ENCODE assay signal across 14 mouse cellular contexts in the genomic region with DNA sequence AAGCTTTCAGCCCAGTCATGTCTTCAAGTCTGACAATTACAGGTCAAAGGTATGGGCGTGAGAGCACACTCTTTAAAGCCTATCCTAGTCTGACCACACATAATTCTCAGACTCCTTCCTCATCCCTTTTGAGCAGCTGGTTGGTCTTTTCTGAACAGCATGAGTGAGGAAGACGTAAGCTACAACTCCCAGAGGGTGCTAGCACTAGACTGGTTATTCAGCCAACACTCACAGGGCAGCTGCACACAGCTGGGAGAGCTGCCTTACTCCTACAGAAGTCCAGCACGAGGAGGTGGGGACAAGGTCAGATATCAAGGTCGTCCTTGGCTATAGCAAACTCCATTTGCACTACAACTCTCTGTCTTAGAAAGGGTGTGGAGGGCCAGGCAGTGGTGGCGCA. TPM values are rescaled to one million over a fixed set of nuclear protein-coding genes. Genes with fewer than 3 reads are reported as not detected.
A peak's percentile ranks its signal among the peaks of the same experiment; 100 is the strongest.
DNase-seq lines count a peak whose midpoint lies in the region; ATAC-seq and TF ChIP-seq lines count a peak whose summit lies in the region.
"Had no signal": no experiment of that assay in that cellular context is flagged by ENCODE, and none has a peak within 500 bp of the region (broad histone marks: within the 10 kb centered on the region; RNA-seq: fewer than 3 reads in every experiment).

No protein-coding gene starts in this region.

- ATAC-seq in heart, embryonic 11.5 days (replicated peaks; ENCODE audit: insufficient number of reproducible peaks, low FRiP score, low TSS enrichment) = no peak
- peak; percentile 49; the same call in 1 of the 2 replicates for ATAC-seq in stomach, embryonic 14.5 days (ENCODE audit: insufficient number of reproducible peaks, insufficient read depth, low FRiP score, low read depth)
- ATAC-seq: forebrain, postnatal 0 days; inflammation-experienced regulatory T-cells, adult 6 months had no signal

- 0 out of 2 replicates have a peak, but pooled peaks cover 2% of the 10 kb centered on the region for H3K4me1 ChIP-seq in heart, embryonic 11.5 days (ENCODE audit: control insufficient read depth, insufficient read depth, low read length)
- H3K4me1 ChIP-seq in stomach, embryonic 14.5 days (ENCODE audit: control insufficient read depth, insufficient read depth, low read length) = no peaks in the 10 kb centered on the region
- H3K4me1 ChIP-seq: embryonic facial prominence, embryonic 12.5 days; midbrain, embryonic 10.5 days had no signal

- no peak overlapping the region for H3K4me3 ChIP-seq in heart, embryonic 11.5 days (ENCODE audit: low read depth, low read length)
- no peak overlapping the region for H3K4me3 ChIP-seq in stomach, embryonic 14.5 days (ENCODE audit: low read depth, low read length)
- no peak overlapping the region for H3K4me3 ChIP-seq in layer of hippocampus, adult 2 months
- H3K4me3 ChIP-seq: embryonic facial prominence, embryonic 12.5 days; midbrain, embryonic 10.5 days had no signal

- peaks cover 8% of the 10 kb centered on the region; the same call in 1 of the 2 replicates for H3K36me3 ChIP-seq in heart, embryonic 11.5 days (ENCODE audit: control insufficient read depth, insufficient read depth, low read length)
- peaks cover 14% of the 10 kb centered on the region for H3K36me3 ChIP-seq in stomach, embryonic 14.5 days (ENCODE audit: control insufficient read depth, insufficient read depth, low read length)

- 75% methylated on average over 5 of the region's 5 CpGs for WGBS in heart, embryonic 11.5 days (ENCODE audit: insufficient replicate concordance)
- 79% methylated on average over 5 of the region's 5 CpGs for WGBS in stomach, embryonic 14.5 days

- no peak overlapping the region for H3K27ac ChIP-seq in heart, embryonic 11.5 days (ENCODE audit: low read depth, low read length)
- no peak overlapping the region for H3K27ac ChIP-seq in stomach, embryonic 14.5 days (ENCODE audit: low read length)
- H3K27ac ChIP-seq in layer of hippocampus, adult 2 months = no peak overlapping the region
- H3K27ac ChIP-seq: embryonic facial prominence, embryonic 12.5 days; midbrain, embryonic 10.5 days had no signal

- peak; percentile 73 to 81 for DNase-seq in heart, adult 18-20 months
- peak; percentile 43 for DNase-seq in adrenal gland, postnatal 10 days
- DNase-seq in heart, postnatal 14 days = peak; percentile 67 to 78
- no peak for DNase-seq in layer of hippocampus, postnatal 14 days (ENCODE audit: low spot score in 2 of 2)
- DNase-seq in layer of hippocampus, adult 2 months (ENCODE audit: low spot score in 2 of 2) = no peak
- no peak for DNase-seq in layer of hippocampus, adult 11-12 months (ENCODE audit: low spot score)
- DNase-seq: cerebellum, adult 9-10 months; forebrain, postnatal 0 days had no signal

- no peaks in the 10 kb centered on the region for H3K27me3 ChIP-seq in heart, embryonic 11.5 days (ENCODE audit: control insufficient read depth, insufficient read depth, low read length)
- H3K27me3 ChIP-seq in stomach, embryonic 14.5 days (ENCODE audit: control insufficient read depth, insufficient read depth, low read length) = no peaks in the 10 kb centered on the region
- H3K27me3 ChIP-seq: embryonic facial prominence, embryonic 12.5 days had no signal

- no peak overlapping the region for H3K4me2 ChIP-seq in heart, embryonic 11.5 days
- no peak overlapping the region for H3K4me2 ChIP-seq in stomach, embryonic 14.5 days (replicated peaks; ENCODE audit: low read depth, low read length)
- H3K4me2 ChIP-seq: embryonic facial prominence, embryonic 12.5 days had no signal

- intact Hi-C loops in heart, postnatal 14 days (cut with DNase I) = no loop called here

- no peaks in the 10 kb centered on the region for H3K9me3 ChIP-seq in heart, embryonic 11.5 days (replicated peaks; ENCODE audit: control insufficient read depth, low read length)
- no peaks in the 10 kb centered on the region for H3K9me3 ChIP-seq in stomach, embryonic 14.5 days (ENCODE audit: control insufficient read depth, low read depth, low read length)
- H3K9me3 ChIP-seq: embryonic facial prominence, embryonic 12.5 days; midbrain, embryonic 10.5 days had no signal

- no peak overlapping the region for H3K9ac ChIP-seq in heart, embryonic 11.5 days (ENCODE audit: low read depth, low read length)
- H3K9ac ChIP-seq in stomach, embryonic 14.5 days (replicated peaks; ENCODE audit: low read depth, low read length) = no peak overlapping the region
- H3K9ac ChIP-seq: embryonic facial prominence, embryonic 12.5 days; forebrain, postnatal 0 days had no signal

- no peak for TF ChIP-seq CTCF in layer of hippocampus, adult 2 months (conservative IDR thresholded peaks at IDR 0.05)

RNA-seq across cellular contexts. Expression of a gene that starts 7.4 kb away (rescaled TPM):
- total RNA-seq in heart, adult 18-20 months (2021) = 10 to 100 TPM; 13.4 to 14.6 TPM
- polyA plus RNA-seq in heart, embryonic 11.5 days (2014; fragmentation: Nextera tagmentation; extraction: Ambion mirVana) = 11.7 and 14.1 TPM in 2 replicates
- total RNA-seq in adrenal gland, postnatal 10 days (2021) = 10 to 100 TPM; 33.4 to 38.8 TPM
- total RNA-seq in heart, postnatal 14 days (2021) = 10 to 100 TPM; 15.4 to 17.6 TPM
- polyA plus RNA-seq in stomach, embryonic 14.5 days (2014; fragmentation: Nextera tagmentation; extraction: Ambion mirVana) = 19.3 and 21.3 TPM in 2 replicates
- 10 to 100 TPM; 47.8 to 49.2 TPM for total RNA-seq in layer of hippocampus, postnatal 14 days (2021)
- 10 to 100 TPM; 57.2 to 57.8 TPM for total RNA-seq in layer of hippocampus, adult 2 months (2021)

RNA-seq across cellular contexts. Expression of a gene that starts 18.9 kb away (rescaled TPM):
- not detected for total RNA-seq in heart, adult 18-20 months (2021)
- 0.42 and 1.6 TPM in 2 replicates for polyA plus RNA-seq in heart, embryonic 11.5 days (2014; fragmentation: Nextera tagmentation; extraction: Ambion mirVana)
- total RNA-seq in adrenal gland, postnatal 10 days (2021) = 10 to 100 TPM; 25.5 to 35.5 TPM
- total RNA-seq in heart, postnatal 14 days (2021) = 1 to 10 TPM in 1 of 2 experiments, under 1 TPM in 1; 0.69 to 1.5 TPM
- 9.6 and 13.1 TPM in 2 replicates for polyA plus RNA-seq in stomach, embryonic 14.5 days (2014; fragmentation: Nextera tagmentation; extraction: Ambion mirVana)
- not detected for total RNA-seq in layer of hippocampus, postnatal 14 days (2021)
- total RNA-seq in layer of hippocampus, adult 2 months (2021) = not detected
- total RNA-seq: forebrain, postnatal 0 days; liver, adult 2 months had no signal

Comparison
In these comparisons a context has a peak if more than half of its experiments do, and no peak if none do; other contexts are left out.
1. DNase-seq: peak in heart, adult 18-20 months (2 of 2), adrenal gland, postnatal 10 days (single experiment) and heart, postnatal 14 days (2 of 2); none in layer of hippocampus, postnatal 14 days (0 of 2), layer of hippocampus, adult 2 months (0 of 2) and layer of hippocampus, adult 11-12 months (single experiment).
2. RNA of a gene that starts 18.9 kb away (total RNA-seq): 25.5 to 35.5 TPM in adrenal gland, postnatal 10 days; 0.69 to 1.5 TPM in heart, postnatal 14 days, not detected in layer of hippocampus, adult 2 months, not detected in layer of hippocampus, postnatal 14 days and not detected in heart, adult 18-20 months; every median in the first group is over 10 times any median in the second.